Mouse (Mus musculus): ENCODE measurements around the gene Ajuba.
"Not testable (repeated sequence)": the region's sequence is repeated elsewhere in the genome, so short reads cannot be mapped to it uniquely, and the experiment has no call there.

Gene Ajuba

GRCm38 (mm10) chr14:54577089-54577982 is at the start of gene Ajuba:
Gene Ajuba (minus strand): TSS chr14:54577558.
- peak; percentile 92 to 95 for DNase-seq

DNA sequence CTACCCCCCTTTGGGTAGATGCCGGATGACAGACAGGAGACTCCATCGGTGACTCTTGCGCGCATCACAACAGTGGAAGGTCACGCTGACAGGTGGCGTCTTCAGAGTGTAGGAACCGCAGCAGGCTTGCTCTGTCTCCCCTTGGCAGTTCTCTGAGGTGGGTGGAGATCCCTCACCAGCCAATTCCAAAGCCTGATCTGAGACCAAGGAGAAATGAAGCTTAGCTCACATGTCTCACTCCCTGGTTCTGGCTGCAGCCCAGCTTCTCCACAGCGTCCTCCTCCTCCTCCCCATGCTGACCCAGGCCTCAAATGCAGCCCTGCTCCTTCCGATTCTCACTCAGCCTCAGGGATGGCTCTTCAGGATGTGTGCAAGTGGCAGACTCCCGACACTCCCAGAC is 47.6 kb upstream of the Ajuba start:
- DNase-seq: no peak

DNA sequence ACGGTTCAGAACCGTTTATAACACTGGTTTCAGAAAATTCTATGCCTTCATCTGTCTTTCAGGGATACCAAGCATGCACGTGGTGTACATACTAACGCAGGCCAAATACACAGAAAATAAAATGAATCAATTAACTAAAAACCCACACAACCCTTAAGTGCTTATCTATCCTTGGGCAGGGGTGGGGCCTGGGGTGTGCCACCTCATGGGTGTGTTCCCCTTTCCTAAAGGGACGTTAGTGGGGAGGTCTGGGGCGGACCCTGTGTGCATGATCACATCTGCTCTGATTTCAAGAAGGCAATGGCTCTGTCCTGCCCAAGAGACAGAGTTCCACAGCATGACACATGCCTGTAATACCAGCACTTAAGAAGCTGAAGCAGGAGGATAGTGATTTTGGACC is 46.0 kb upstream of the Ajuba start:
- DNase-seq: no peak

- no peak for DNase-seq
Observed at GRCm38 (mm10) chr14:54621133-54621532, 43.8 kb upstream of the Ajuba start, which contains the start of gene Psmb11. Gene Psmb11 (plus strand): TSS chr14:54621433.

GRCm38 (mm10) chr14:54617897-54618365 is 40.6 kb upstream of the Ajuba start, which contains the start of gene Psmb5:
Gene Psmb5 (minus strand): TSS chr14:54618022.
- peak; percentile 87 to 90 for DNase-seq

DNA sequence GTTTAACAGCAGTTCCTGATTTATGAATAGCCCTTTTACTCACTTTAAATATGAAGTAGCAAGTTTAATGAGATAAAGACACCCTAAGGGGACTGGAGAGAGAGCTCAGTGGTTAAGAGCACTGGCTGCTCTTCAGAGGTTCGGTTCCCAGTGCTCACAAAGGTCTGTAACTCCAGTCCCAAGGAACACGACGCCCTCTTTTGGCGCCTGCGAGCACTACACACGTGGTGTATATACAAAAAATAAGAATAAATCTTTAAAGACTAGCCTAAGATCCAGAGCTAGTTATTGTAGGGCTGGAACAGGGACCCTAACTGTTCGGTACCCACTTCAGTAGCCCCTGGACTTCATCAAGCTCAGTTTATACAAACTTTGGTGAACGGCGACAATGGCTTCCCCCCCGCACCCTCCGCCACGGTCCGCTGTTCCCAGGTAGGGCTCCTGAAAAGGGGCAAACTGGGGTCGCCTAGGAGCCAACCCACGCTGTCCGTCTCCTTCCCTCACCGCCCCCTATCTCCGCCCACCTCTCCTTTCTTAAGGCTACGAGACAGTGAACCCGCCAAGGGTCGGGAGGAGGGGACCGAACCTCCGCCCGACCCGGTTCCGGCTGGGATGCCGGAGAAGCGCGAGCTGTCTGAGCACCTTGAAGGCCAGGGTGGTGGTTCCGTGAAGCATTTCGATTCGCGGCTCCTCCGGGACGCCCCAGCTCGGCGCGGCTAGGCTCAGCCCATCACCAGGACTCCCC is 40.0 kb upstream of the Ajuba start:
- DNase-seq: no peak

DNA sequence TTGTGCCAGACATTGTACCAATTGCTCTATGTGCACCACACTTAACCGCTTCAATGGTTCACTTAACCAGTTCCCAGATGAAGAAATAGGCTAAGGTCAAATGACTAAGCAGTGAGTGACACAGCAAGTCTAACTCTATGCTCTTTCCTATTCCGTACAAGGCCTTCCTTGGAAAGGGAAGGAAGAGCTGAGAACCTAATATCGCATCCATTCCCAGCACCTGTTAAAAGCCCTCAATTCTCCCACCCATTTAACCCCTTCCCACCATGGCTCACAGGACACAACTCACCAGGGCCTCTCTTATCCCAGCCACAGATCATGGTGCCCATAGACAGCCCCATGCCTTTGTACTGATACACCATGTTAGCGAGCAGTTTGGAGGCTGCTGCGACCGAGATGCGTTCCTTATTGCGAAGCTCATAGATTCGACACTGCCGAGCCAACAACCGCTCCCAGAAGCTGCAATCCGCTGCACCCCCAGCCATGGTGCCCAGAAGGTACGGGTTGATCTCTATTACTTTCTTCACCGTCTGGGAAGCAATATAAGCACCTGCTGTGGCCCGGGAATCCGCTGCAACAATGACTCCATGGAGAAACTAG is 39.0 kb upstream of the Ajuba start:
- DNase-seq: no peak

- not testable (repeated sequence) for DNase-seq
Observed at GRCm38 (mm10) chr14:54614130-54614529, 36.8 kb upstream of the Ajuba start.

GRCm38 (mm10) chr14:54610648-54611047 is 33.3 kb upstream of the Ajuba start:
- DNase-seq: no peak

GRCm38 (mm10) chr14:54609962-54610361 is 32.6 kb upstream of the Ajuba start:
- DNase-seq: peak in 1 of 2 experiments; percentile 19

GRCm38 (mm10) chr14:54609245-54609644 is 31.9 kb upstream of the Ajuba start:
- no peak for DNase-seq

- no peak for DNase-seq
Observed at GRCm38 (mm10) chr14:54607226-54607625, 29.9 kb upstream of the Ajuba start.

DNA sequence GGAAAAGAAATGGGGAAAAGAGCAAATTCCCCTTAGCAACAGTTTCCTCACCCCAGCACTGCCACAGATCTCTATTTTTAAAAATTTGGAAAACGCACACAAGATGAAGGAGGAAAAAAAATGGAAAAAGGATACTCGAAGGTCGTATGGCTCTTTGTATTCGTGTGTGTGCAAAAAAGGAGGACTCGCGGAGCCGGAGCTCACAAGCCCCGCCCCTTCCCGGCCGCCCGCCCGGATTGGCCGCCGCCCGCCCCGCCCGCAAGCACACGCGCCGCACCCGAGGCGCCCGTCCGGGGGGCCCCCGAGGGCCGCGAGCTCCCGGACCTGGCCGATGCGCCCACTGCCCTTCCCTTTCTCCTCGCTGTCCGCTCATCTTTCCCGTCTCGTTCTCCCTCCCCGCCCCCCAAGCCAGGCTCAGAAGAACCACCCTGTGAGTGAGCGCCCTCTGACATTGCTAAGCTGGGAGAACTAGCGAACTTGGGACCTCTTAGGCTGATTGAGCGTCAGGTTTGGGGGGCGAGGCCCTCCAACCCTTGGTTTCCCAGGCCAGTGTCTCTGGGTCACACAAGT is 28.5 kb upstream of the Ajuba start, which contains the start of gene 4931414P19Rik:
4931414P19Rik (minus strand) TSS at position 242 of the 570 bp plus-strand sequence.
- DNase-seq: peak; percentile 76 to 83

DNA sequence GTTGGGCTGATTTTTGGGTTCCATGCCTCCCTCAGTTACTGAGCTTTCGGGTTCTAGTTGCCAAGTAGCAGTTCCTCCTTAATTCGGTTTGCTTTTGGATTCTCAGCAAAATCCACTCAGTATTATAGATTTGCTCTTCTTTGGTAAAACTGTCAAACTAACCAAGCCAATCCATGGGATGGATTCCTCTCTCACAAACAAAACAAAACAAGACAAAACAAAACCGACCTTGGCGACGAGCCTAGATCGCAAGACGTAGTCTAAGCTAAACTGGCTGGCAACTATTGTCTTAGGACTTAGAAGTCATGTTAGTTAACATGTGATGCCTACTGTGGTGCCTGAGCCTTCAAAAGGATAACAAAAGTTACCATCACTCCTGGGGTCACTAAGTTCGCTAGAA is 26.3 kb upstream of the Ajuba start:
- no peak for DNase-seq

DNA sequence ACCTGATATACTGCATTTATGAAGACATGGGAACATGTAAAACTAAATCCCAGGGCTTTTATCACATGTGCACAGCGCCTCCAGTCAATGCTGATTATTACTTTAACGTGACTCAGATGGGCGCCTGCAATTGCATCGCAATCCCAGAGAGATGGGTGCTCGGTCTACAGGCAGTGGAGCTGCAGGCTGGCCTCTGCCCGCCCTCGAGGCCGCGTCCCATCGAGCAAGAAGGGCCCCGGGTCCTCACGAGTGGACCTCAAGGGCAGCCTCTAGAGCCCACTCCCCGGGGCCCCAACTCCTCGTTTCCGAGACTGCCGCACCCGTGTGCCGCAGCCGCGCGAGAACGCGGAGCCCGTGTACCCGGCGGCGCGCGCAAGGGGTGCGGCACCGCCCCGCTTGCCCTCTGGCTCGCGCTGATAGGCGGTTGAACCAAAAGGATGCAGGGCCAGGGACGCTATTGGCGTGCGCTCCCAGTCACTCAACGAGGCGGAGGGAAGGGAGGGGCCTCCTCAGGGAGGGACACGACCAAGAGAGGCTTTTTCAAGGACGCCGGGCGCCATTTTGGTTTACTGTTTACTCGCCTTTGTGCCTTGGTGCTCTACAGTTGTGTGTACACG is 25.8 kb upstream of the Ajuba start:
- peak; percentile 97 to 98 for DNase-seq

DNA sequence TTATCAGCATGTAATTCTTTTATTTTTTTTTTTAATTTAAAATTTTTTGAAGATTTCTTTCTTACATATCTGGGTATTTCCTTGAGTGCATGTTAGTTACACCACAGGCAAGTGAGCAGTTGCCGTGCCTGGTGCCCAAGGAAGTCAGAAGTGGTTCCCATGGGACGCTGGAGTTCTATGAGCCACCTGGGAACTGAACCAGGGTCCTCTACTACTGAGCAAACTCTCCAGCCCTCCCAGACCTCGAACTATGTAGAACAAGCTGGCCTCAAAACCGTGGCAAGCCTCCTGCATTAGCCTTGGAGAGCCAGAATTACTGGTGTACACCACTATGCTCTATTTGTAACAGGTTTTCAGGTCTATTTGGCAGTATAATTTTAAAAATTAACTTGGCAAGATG is 25.3 kb upstream of the Ajuba start:
- DNase-seq: no peak

GRCm38 (mm10) chr14:54601601-54602000 is 24.2 kb upstream of the Ajuba start:
- no peak for DNase-seq

DNA sequence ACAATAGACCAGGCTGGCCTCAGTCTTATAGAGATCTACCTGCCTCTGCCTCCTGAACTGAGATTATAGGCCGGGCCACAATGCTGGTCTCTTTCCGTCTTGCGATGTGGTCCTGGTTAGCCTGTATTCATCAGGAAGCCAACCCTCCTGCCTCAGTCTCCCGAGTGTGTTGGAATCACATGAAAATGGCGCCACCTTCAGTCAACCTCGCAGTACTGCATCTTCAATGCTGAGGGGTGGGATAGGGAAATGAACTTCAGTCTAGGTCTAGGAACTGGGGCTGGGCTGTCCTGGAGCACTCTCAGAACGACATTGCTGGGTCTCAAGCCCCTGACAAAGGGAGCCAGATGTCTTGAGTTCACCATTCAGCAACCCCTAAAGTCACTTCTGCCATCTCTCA is 19.7 kb upstream of the Ajuba start:
- DNase-seq: no peak

DNA sequence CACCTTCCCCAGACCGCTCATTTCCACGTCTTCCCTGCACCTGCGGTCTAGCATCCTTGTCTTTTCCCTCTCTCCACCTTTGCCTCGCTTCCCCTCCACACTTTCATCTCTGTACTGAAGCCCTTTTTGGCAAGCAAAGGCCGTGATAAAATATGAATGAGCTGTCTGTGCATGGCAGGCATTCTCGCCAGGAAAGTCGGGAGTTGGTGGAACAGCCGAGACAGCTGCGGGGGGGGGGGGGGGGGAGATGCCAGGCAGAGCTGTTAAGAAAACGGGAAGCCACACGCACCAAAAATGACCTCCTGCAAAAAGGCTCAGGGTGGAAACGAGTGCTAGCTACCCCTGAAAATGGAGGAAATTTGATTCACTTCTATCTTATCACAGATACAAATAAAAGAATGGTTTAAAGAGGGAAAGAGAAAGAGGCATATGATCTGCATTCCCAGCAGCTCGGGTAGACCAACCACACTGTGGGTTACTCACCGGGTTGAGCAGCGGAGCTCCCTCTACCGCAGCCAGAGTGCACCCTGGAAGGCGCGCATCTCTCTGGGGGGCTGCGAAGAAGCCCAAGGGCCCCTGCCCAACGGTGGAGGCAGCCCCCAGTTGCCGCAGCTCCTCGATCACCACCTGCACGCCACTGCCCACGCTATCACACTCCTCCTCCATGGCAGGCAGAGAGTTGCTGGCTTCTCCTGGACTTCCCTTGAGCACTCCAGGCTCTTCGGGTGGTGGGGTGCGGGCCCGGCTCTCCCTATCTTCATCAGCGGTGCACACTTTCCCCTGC is 17.5 kb upstream of the Ajuba start:
- no peak for DNase-seq

GRCm38 (mm10) chr14:54594055-54594454 is 16.7 kb upstream of the Ajuba start:
- DNase-seq: no peak

GRCm38 (mm10) chr14:54592319-54592934 is 15.1 kb upstream of the Ajuba start:
- no peak for DNase-seq

Measured in lung, adult 18-20 months (tissue).